Mouse (Mus musculus) adrenal gland, postnatal 25 days (tissue): Measurements from ENCODE around the gene Hnrnph2. TPM values are rescaled to one million over a fixed set of nuclear protein-coding genes. Genes with fewer than 3 reads are reported as not detected.
A peak's percentile ranks its signal among the peaks of the same experiment; 100 is the strongest.

ENCODE experiments used
- DNase-seq: peaks from one replicate; pipeline ENCODE4 v3.0.0; 2021; ENCODE audit warnings: mixed read lengths
- total RNA-seq: library from RNA; stranded (reverse); gene quantifications from 2 replicates; pipeline ENCODE4 v1.2.3, GENCODE M21; 2021

Gene Hnrnph2
- total RNA-seq, 1 experiment from 2014 or later, result 98.0 TPM

DNA sequence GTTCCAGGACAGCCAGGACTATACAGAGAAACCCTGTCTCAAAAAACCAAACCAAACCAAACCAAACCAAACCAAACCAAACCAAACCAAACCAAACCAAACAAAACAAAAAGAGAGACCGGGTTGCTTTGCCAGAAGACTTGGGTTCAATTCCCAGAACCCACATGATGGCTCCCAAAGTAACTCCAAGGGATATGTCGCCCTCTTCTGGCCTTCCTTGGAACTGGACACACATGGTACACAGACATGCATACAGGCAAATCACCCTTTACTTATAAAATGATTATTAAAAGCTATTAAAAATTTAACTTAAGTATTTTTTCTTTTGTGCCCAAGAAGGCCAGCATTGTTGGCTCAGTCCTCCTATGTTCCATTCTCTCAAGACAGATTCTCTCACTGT, 13.3 kb downstream of the Hnrnph2 start:
- no peak for DNase-seq

DNA sequence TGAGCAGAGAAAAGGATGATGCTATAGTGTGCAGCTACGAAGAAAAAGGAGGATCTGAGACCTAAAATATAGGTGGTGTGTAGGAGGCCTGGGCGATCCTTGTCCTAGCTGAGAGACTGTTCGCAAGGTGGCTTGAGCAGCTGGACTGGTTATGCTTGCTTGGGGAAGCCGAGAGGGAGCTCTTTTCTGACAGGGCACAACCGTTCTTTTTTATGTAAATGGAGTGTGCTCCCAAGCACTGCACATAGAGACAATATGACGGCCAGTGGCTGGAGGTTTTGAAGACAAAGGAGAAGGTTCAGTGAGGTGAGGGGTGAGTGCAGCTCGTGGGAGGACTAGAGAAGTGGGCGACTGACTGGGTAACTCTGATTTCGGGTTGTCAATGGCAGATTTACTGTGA, 18.7 kb downstream of the Hnrnph2 start:
- no peak for DNase-seq

DNA sequence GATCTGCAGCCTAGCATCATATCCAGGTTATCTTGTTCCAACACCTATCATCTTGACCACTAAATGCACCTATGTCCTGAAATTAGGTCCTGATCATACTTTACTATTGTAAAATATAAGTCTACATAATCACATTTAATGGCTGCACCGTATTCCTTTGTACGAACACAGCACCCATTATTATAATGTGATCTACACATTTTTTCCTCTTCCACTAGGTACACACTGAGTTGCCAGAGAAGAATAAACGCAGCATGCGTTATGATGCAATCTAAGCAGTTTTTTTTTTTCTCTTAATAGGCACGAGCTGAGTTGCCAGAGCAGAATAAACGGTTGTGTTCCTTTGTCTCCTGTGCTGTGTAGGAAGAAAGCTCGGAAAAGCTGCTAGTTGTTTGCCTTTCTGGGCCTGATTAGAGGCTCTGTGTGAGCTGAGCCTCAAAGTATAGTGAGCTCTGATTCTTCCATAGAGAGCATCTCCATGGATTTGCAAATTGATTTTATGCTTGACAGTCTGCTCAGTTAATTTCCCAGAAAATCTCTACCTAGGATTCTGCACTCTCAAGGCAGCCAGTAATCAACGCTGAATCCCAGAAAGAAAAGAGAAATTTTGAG, 19.4 kb downstream of the Hnrnph2 start:
- DNase-seq, result no peak

DNA sequence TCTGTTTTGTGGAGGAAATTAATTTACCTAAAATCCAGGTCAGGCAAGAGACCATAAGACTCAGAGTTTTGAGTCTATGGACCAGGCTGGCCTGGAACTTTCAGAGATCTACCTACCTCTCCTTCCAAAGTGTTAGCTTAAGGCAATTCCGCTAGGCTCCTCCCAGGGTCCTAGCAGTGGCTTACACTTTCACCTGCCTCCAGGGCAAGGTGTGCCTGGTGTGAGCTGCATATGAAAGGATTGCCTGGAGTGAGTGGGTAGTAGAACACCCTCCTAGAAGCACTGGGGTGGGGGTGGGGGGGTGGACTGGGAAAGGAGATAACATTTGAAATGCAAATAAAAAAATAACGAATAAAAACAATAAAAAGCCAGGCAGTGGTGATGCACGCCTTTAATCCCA, 20.7 kb downstream of the Hnrnph2 start:
- no peak for DNase-seq

DNA sequence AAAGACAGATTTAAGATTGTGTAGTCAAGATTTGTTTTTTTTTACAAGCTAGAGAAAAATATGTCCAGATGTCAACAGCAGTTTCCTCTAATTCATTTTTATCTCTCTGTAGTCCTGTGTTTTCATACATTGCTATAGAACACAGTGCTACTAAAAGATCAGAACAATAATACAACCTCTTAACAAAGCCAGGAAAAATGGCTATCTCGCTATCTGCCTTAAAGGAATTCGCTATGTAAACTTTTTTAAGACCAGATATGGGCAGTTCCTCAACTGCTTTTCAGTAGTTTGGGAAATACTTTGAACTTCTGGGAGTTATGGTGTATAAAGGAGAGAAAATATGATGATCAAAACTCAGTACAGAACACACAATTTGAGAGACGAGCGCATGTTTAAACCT, 22.4 kb downstream of the Hnrnph2 start:
- DNase-seq, result no peak

DNA sequence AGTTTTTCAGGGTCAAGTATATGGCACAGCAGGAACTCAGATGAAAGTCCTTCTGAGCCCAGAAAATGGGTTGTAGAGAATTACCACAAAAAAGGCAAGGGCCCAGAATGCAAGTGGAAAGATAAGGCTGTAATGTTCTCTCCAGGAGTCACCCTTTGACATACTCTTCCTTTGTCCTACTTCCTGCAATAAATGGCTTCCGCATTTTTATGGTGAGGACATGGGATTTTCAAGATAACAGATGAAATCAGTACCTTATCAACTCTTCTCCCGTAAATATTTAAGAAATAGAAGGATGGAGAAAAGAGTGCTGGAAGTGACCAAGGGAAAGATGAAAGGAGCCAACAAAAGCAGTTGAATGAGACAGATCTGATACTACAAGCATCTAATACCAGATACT, 27.2 kb downstream of the Hnrnph2 start:
- no peak for DNase-seq

DNA sequence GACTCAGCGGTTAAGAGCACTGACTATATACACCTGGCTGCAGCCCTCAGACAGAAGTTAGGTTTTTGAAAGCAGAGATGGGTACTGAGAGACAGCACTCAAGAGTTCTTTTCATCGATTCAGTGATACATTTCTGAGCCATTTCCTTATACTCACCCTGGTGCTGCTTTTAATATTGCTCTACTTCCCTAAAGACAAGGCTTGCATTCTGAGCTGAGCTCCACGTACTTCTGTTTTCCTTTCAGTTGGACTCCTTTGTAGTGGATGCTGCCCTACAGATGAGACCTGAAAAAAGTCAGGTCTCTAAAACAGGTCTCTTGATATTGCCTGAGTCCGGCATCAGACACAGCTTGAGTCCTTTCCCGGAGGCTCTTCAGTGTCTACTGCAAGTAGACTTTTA, 31.7 kb downstream of the Hnrnph2 start:
- DNase-seq, result no peak

DNA sequence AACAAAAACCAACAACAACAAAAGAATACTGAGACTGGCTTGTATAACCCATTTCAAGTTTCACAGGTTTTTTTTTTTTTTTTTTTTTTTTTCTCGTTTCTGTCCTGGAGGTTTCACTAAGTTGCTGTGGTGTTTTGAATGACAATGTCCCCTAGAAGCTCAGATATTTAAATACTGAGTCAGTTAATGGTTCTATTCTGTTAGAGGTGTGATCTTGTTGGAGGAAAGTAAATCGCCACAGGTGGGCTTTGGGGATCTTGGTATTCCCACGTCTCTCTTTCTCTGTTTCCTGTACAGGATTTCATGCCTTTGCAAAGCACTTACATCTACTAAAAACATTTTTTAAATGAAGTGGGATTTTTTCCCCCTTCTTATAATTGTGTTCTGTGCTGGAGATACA, 34.1 kb downstream of the Hnrnph2 start:
- no peak for DNase-seq

DNA sequence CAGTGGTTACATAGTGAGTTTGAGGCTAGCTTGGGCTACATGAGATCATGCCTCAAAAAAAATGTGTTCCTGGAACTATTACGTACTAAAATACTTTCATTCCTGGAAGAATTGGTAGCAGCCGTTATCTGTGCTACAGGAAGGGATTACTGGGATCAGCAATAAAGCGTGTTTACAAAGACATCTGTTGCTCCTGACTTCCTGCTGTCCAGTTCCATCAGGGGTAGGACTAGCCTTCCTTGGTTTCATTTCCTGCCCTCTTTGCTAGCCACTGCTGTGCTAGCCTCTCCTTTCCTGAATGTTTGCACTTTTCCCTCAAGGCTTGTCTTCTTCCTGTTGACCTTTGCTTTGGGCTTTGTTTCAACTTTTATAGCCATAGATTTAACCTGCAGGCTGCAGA, 34.9 kb downstream of the Hnrnph2 start:
- DNase-seq, result no peak

DNA sequence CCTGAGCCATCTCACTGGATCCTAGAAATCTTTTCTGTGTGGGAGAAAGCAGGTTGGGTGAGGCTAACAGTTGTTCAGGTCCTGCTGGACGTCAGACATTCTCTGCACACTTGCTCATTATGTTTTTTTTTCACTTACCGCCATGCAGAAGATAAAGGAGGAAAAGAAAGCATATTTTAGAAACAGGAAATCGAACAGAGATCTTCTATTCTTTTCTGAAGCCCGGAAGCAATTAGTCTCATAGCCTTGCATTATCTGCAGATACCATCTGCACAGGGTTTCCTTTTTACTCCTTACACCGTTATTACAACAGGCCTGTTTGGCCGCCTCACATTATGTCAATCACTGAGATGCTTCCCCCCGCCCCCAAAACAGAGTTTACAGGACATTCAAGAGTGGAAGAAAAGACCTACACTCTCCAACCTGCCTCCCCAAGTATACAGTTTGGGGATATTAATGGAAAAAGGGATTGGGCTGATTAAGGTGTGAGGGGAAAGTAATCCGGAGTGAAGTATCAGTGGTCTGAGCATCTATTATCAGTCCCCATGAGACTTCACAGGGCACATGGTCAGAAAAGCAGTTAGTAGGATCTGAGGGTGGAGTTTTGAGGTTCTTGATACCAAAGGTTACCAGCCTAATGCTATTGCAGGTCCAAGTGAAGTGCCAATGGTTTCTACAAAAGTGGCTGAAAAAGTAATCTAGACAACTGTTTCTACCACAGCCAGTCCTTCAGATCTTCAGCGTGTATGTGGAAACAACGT, 40.2 kb downstream of the Hnrnph2 start:
- no peak for DNase-seq

DNA sequence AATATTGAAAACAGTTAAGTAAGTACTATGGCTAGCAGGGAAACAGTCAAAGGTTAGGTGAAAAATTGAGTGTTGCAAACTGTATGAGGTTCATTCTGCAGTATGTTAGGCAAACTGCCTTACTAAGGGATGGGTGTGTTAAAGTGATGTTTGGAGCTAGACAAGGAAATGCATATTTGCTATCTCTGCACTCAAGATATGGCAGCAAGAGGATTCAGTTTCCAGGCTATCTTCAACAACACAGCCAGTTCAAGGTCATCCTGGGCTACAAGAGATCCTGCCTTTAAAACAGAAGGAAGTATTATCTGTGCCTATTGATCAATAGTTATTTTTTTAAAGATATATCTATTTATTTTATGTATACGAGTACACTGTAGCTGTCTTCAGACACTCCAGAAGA, 45.4 kb downstream of the Hnrnph2 start:
- DNase-seq, result no peak

DNA sequence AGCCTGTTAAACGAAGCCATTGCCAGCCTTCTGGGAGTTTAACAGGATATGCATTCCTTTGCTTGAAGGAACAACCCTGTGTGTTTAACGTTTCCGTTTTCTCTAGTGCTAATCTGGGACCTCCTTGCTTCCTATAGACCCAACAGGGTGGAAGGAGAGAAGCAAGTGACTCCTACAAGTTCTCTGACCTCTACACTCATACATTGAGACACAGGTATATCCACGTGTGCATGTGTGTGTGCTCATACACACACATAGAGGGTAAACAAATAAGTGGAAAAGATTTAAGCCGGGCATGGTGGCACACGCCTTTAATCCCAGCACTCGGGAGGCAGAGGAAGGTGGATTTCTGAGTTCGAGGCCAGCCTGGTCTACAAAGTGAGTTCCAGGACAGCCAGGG, 46.4 kb downstream of the Hnrnph2 start:
- no peak for DNase-seq

DNA sequence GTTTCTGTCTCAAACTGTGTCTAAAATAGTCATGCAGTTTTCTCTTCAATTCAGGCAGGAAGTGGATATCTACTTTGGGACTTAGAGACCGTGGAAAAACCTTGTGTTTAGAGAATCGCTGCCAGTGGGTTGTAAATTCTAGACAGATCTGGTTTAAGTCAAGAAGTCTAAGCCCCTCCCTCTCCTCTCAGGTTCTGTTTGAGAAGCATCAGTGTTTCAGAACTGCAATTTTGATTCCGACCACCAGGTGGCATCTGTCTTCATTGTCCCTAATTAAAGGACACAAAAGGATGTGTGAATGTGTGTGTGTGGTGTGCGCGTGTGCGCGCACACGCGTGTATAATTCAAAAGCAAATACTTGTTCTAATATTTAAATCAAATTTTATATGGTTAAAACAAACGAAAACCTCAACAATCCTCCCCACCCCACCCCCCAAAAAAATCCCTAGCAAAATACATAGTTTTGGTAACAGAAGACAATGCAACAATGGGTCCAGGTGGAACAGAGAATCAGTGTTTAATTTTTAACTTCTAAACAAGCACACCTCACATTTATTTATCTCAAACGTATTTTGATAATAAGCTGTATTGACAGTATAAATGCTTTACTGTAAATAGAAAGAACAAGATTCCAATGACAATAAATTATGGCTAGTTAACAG, 47.2 kb downstream of the Hnrnph2 start:
- peak; percentile 49 for DNase-seq

DNA sequence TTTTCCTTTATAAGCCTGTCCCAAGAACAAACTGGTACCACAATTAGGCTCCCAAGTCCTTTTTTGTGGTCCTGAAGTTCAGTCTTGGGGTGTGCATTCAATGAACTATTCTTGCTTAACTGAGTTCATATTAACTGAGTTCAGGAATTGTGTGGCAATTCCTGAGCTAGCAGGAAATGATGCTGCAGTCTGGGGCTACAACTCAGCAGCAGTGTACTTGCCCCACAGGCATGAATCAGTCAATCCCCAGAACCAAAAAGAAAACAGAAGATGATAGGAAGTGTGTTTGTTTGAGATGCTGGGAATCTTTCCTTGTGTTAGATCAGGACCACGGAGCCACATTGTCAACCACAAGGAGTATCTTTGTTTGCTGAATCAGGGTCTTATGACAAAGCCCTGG, 51.1 kb downstream of the Hnrnph2 start:
- no peak for DNase-seq

Other genes with a start within 250 kb of the Hnrnph2 start
- 0.19 and 0.49 TPM in 2 replicates for gene Drp2, start 196.6 kb upstream of the Hnrnph2 start, total RNA-seq
- gene Taf7l, start 124.7 kb upstream of the Hnrnph2 start, total RNA-seq, result not detected in 2 replicates
- 30.7 and 34.1 TPM in 2 replicates for gene Timm8a1, start 59.3 kb upstream of the Hnrnph2 start, total RNA-seq
- gene Btk, start 17.6 kb upstream of the Hnrnph2 start, total RNA-seq, result 0.67 and 0.82 TPM in 2 replicates
- gene Rpl36a, start 15.5 kb upstream of the Hnrnph2 start, total RNA-seq, result 276 and 305 TPM in 2 replicates
- gene Gla, start 54 bp upstream of the Hnrnph2 start, total RNA-seq, result 8.4 and 9.0 TPM in 2 replicates
- 9.7 and 14.6 TPM in 2 replicates for gene Armcx4, start 85.3 kb downstream of the Hnrnph2 start, total RNA-seq
- 20.7 and 24.1 TPM in 2 replicates for gene Armcx1, start 116.8 kb downstream of the Hnrnph2 start, total RNA-seq
- gene Armcx6, start 150.2 kb downstream of the Hnrnph2 start, total RNA-seq, result 6.3 and 14.3 TPM in 2 replicates
- gene Armcx3, start 155.4 kb downstream of the Hnrnph2 start, total RNA-seq, result 36.3 and 45.9 TPM in 2 replicates
- 36.3 and 44.4 TPM in 2 replicates for gene Armcx2, start 208.0 kb downstream of the Hnrnph2 start, total RNA-seq